In genomic region chr11:50688584-50688983, GRCm38 (mm10) we compare ENCODE assay signal across 20 mouse cellular contexts.
DNase-seq lines count a peak whose midpoint lies in the region; ATAC-seq and TF ChIP-seq lines count a peak whose summit lies in the region.
"Had no signal": no experiment of that assay in that cellular context is flagged by ENCODE, and none has a peak within 500 bp of the region (broad histone marks: within the 10 kb centered on the region; RNA-seq: fewer than 3 reads in every experiment).

No protein-coding gene starts in this region.

- peak; percentile 49 for TF ChIP-seq RAD21 in CH12.LX (IDR thresholded peaks at IDR 0.05; ENCODE audit: low read depth, low read length)

- dilution Hi-C loops in CH12.LX (cut with MboI; ENCODE audit: extremely low pct_ligation_motif_present, extremely low pct_unique_long_range_greater_than_20kb, low sequenced_read_pairs), result no loop called here

- TF ChIP-seq POLR2A in CH12.LX (IDR thresholded peaks at IDR 0.05; ENCODE audit: low read depth, low read length), result no peak
- no peak for TF ChIP-seq POLR2A in cortical plate, adult 2 months (IDR thresholded peaks at IDR 0.05; ENCODE audit: extremely low read depth, insufficient read depth, low read length)

- no peak for DNase-seq in heart, postnatal 0 days (ENCODE audit: low spot score)
- no peak for DNase-seq in heart, adult 18-20 months
- DNase-seq in liver, embryonic 14.5 days (ENCODE audit: low read depth in 3 of 3, low spot score in 3 of 3), result no peak
- peak; percentile 18 for DNase-seq in CH12.LX (ENCODE audit: extremely low read depth)
- DNase-seq: adrenal gland, postnatal 14 days; cerebellum, adult 18-20 months; gastrocnemius, postnatal 25 days; kidney, adult 8-10 months; kidney, postnatal 4 days; liver, embryonic 13.5 days; retina, postnatal 1 day; thymus, adult 2 months had no signal

- ATAC-seq in heart, postnatal 0 days (ENCODE audit: insufficient read depth, low read depth), result no peak
- no peak for ATAC-seq in liver, embryonic 14.5 days (ENCODE audit: insufficient read depth)
- no peak for ATAC-seq in liver, embryonic 12.5 days
- ATAC-seq in erythroid progenitor cell, adult 5-6 weeks (replicated peaks; ENCODE audit: low FRiP score, poor library complexity, severe bottlenecking), result no peak

- no peaks in the 10 kb centered on the region for H3K36me3 ChIP-seq in heart, postnatal 0 days (replicated peaks; ENCODE audit: control insufficient read depth, insufficient read depth, low read length)
- H3K36me3 ChIP-seq in liver, embryonic 14.5 days (replicated peaks; ENCODE audit: control insufficient read depth, insufficient read depth, low read depth), result no peaks in the 10 kb centered on the region
- H3K36me3 ChIP-seq in liver, embryonic 12.5 days, result no peaks in the 10 kb centered on the region
- no peaks in the 10 kb centered on the region for H3K36me3 ChIP-seq in CH12.LX (replicated peaks in 1 of 2; ENCODE audit: control insufficient read depth in 1 of 2, insufficient read depth in 1 of 2, low read length in 1 of 2)
- H3K36me3 ChIP-seq: embryonic facial prominence, embryonic 12.5 days; heart, embryonic 10.5 days; hindbrain, embryonic 15.5 days; liver, embryonic 13.5 days; midbrain, embryonic 12.5 days had no signal

- WGBS in heart, postnatal 0 days, result 88% methylated on average over 3 of the region's 3 CpGs
- 63% methylated on average over 3 of the region's 3 CpGs for WGBS in liver, embryonic 14.5 days (ENCODE audit: insufficient replicate concordance)
- 65% methylated on average over 3 of the region's 3 CpGs for WGBS in liver, embryonic 12.5 days (ENCODE audit: insufficient replicate concordance)

- H3K4me3 ChIP-seq in heart, postnatal 0 days (ENCODE audit: low read depth, low read length), result no peak overlapping the region
- no peak overlapping the region for H3K4me3 ChIP-seq in liver, embryonic 14.5 days (ENCODE audit: insufficient read depth in 1 of 2, low read depth in 2 of 2, low read length in 2 of 2)
- no peak overlapping the region for H3K4me3 ChIP-seq in liver, embryonic 12.5 days
- no peak overlapping the region for H3K4me3 ChIP-seq in CH12.LX (replicated peaks in 1 of 3; ENCODE audit: low read depth in 2 of 3, low read length in 2 of 3, poor library complexity in 1 of 3)
- H3K4me3 ChIP-seq in cortical plate, adult 2 months (ENCODE audit: insufficient read depth, low read length), result no peak overlapping the region
- H3K4me3 ChIP-seq: embryonic facial prominence, embryonic 12.5 days; heart, embryonic 10.5 days; hindbrain, embryonic 15.5 days; liver, embryonic 13.5 days; midbrain, embryonic 12.5 days had no signal

- TF ChIP-seq EP300 in heart, postnatal 0 days (IDR thresholded peaks at IDR 0.05; ENCODE audit: low read depth), result no peak
- TF ChIP-seq EP300 in liver, embryonic 14.5 days (IDR thresholded peaks at IDR 0.05; ENCODE audit: low read depth), result no peak
- no peak for TF ChIP-seq EP300 in CH12.LX (IDR thresholded peaks at IDR 0.05; ENCODE audit: low read length)

- H3K27me3 ChIP-seq in heart, postnatal 0 days (ENCODE audit: control insufficient read depth, insufficient read depth, low read length), result no peaks in the 10 kb centered on the region
- no peaks in the 10 kb centered on the region for H3K27me3 ChIP-seq in liver, embryonic 14.5 days (ENCODE audit: control insufficient read depth, insufficient read depth, low read length)
- no peaks in the 10 kb centered on the region for H3K27me3 ChIP-seq in liver, embryonic 12.5 days (replicated peaks)
- peaks cover 83% of the 10 kb centered on the region for H3K27me3 ChIP-seq in CH12.LX (replicated peaks)
- H3K27me3 ChIP-seq: embryonic facial prominence, embryonic 12.5 days; hindbrain, embryonic 15.5 days; liver, embryonic 13.5 days; midbrain, embryonic 12.5 days had no signal

- H3K27ac ChIP-seq in heart, postnatal 0 days (ENCODE audit: low read depth), result no peak overlapping the region
- no peak overlapping the region for H3K27ac ChIP-seq in liver, embryonic 14.5 days
- no peak overlapping the region for H3K27ac ChIP-seq in liver, embryonic 12.5 days
- H3K27ac ChIP-seq in CH12.LX (ENCODE audit: insufficient read depth, low read depth), result no peak overlapping the region
- no peak overlapping the region for H3K27ac ChIP-seq in cortical plate, adult 2 months (ENCODE audit: insufficient read depth, low read length)
- H3K27ac ChIP-seq: embryonic facial prominence, embryonic 12.5 days; heart, embryonic 10.5 days; hindbrain, embryonic 15.5 days; liver, embryonic 13.5 days; macrophage; midbrain, embryonic 12.5 days had no signal

- in situ Hi-C loops in CH12.LX (cut with MboI; ENCODE audit: low pct_ligation_motif_present, low pct_unique_long_range_greater_than_20kb, low sequenced_read_pairs), result no loop called here

- no peaks in the 10 kb centered on the region for H3K9me3 ChIP-seq in heart, postnatal 0 days (replicated peaks; ENCODE audit: control insufficient read depth, low read length)
- no peaks in the 10 kb centered on the region for H3K9me3 ChIP-seq in liver, embryonic 14.5 days (ENCODE audit: control insufficient read depth, low read length)
- no peaks in the 10 kb centered on the region for H3K9me3 ChIP-seq in liver, embryonic 12.5 days (replicated peaks)
- H3K9me3 ChIP-seq in CH12.LX (replicated peaks; ENCODE audit: low read length), result peaks cover 9% of the 10 kb centered on the region
- H3K9me3 ChIP-seq: embryonic facial prominence, embryonic 12.5 days; heart, embryonic 10.5 days; hindbrain, embryonic 15.5 days; liver, embryonic 13.5 days; midbrain, embryonic 12.5 days had no signal

- H3K9ac ChIP-seq in heart, postnatal 0 days (replicated peaks; ENCODE audit: low read depth, low read length), result no peak overlapping the region
- H3K9ac ChIP-seq in liver, embryonic 14.5 days (replicated peaks), result no peak overlapping the region
- H3K9ac ChIP-seq in liver, embryonic 12.5 days, result no peak overlapping the region
- no peak overlapping the region for H3K9ac ChIP-seq in CH12.LX (ENCODE audit: insufficient read depth, low read depth)
- H3K9ac ChIP-seq: embryonic facial prominence, embryonic 12.5 days; hindbrain, embryonic 15.5 days; liver, embryonic 13.5 days; midbrain, embryonic 12.5 days had no signal

- no peak overlapping the region for H3K4me2 ChIP-seq in heart, postnatal 0 days (ENCODE audit: low read depth, low read length)
- no peak overlapping the region for H3K4me2 ChIP-seq in liver, embryonic 14.5 days (ENCODE audit: low read depth)
- no peak overlapping the region for H3K4me2 ChIP-seq in liver, embryonic 12.5 days
- no peak overlapping the region for H3K4me2 ChIP-seq in CH12.LX (ENCODE audit: insufficient read depth, low read depth, poor library complexity, severe bottlenecking)
- H3K4me2 ChIP-seq: embryonic facial prominence, embryonic 12.5 days; hindbrain, embryonic 15.5 days; liver, embryonic 13.5 days; midbrain, embryonic 12.5 days had no signal

- TF ChIP-seq CTCF in heart, postnatal 0 days (IDR thresholded peaks at IDR 0.05; ENCODE audit: low read depth), result peak; percentile 30
- peak; percentile 18; the same call in 1 of the 2 replicates for TF ChIP-seq CTCF in liver, embryonic 14.5 days (IDR thresholded peaks at IDR 0.05; ENCODE audit: low read depth)
- TF ChIP-seq CTCF in CH12.LX (conservative IDR thresholded peaks at IDR 0.05 in 1 of 2, IDR thresholded peaks at IDR 0.05 in 1 of 2; ENCODE audit: low read depth in 2 of 2, low read length in 2 of 2), result peak in 1 of 2 experiments; percentile 57; a peak in 2 of 4 replicates
- 0 out of 2 replicates have a peak, but pooled peaks have one; percentile 4 for TF ChIP-seq CTCF in cortical plate, adult 2 months (IDR thresholded peaks at IDR 0.05; ENCODE audit: extremely low read depth, insufficient read depth, low read length)

- no peaks in the 10 kb centered on the region for H3K79me2 ChIP-seq in CH12.LX (replicated peaks; ENCODE audit: control insufficient read depth, extremely low read depth, insufficient read depth, poor library complexity, severe bottlenecking)

- H3K4me1 ChIP-seq in heart, postnatal 0 days (ENCODE audit: control insufficient read depth, insufficient read depth), result no peaks in the 10 kb centered on the region
- no peaks in the 10 kb centered on the region for H3K4me1 ChIP-seq in liver, embryonic 14.5 days (replicated peaks; ENCODE audit: control insufficient read depth in 2 of 2, insufficient read depth in 2 of 2, low read length in 1 of 2)
- H3K4me1 ChIP-seq in liver, embryonic 12.5 days, result no peaks in the 10 kb centered on the region
- H3K4me1 ChIP-seq in CH12.LX (ENCODE audit: control insufficient read depth in 1 of 2, insufficient read depth in 2 of 2), result no peaks in the 10 kb centered on the region
- H3K4me1 ChIP-seq in cortical plate, adult 2 months (ENCODE audit: control insufficient read depth, insufficient read depth, low read length), result no peaks in the 10 kb centered on the region
- H3K4me1 ChIP-seq: embryonic facial prominence, embryonic 12.5 days; heart, embryonic 10.5 days; liver, embryonic 13.5 days; midbrain, embryonic 12.5 days had no signal

TF ChIP-seq in CH12.LX, 34 proteins besides CTCF, POLR2A, EP300 and RAD21:
- peak; percentile 37 for TF ChIP-seq SMC3 (IDR thresholded peaks at IDR 0.05; ENCODE audit: low read depth, low read length)
- TF ChIP-seq POLR2AphosphoS2 (IDR thresholded peaks at IDR 0.05; ENCODE audit: low read depth, low read length), result no peak
